Mouse (Mus musculus) limb, embryonic 11.5 days (tissue): ENCODE measurements at regions not wholly inside any gene's neighbourhood (a gene's known extent, or its start where the extent isn't known, plus 50 kb on each side); places are given as distances from the start of the nearest gene placed in this dataset.
A peak's percentile ranks its signal among the peaks of the same experiment; 100 is the strongest.

Experiments
- ATAC-seq: fragments of 200-750 bp; cut with Nextera tagmentation; 2 replicates; pipeline ENCODE4 v1.8.0; 2017; ENCODE audit warnings: low read depth; ENCODE audit not compliant: insufficient number of reproducible peaks, low FRiP score, low TSS enrichment
- DNase-seq: peaks from one replicate; pipeline ENCODE4 v3.0.0-alpha.2; 2015; ENCODE audit warnings: low spot score
- H3K27ac ChIP-seq: fragments of 300-500 bp; sonication (generic); replicated peaks from 2 replicates; pipeline ENCODE4 v1.5.1; 2014; ENCODE audit warnings: low read depth, mild to moderate bottlenecking, low read length
- H3K27me3 ChIP-seq: fragments of 300-500 bp; sonication (generic); 2 replicates; pipeline ENCODE4 v1.6.1; 2014; ENCODE audit warnings: mild to moderate bottlenecking, low read length, mixed read lengths; ENCODE audit not compliant: control insufficient read depth, insufficient read depth
- H3K36me3 ChIP-seq: fragments of 300-500 bp; sonication (generic); 2 replicates; pipeline ENCODE4 v1.6.1; 2014; ENCODE audit warnings: mild to moderate bottlenecking, low read length, moderate library complexity, mixed read lengths; ENCODE audit not compliant: control insufficient read depth, insufficient read depth
- H3K4me1 ChIP-seq: fragments of 300-500 bp; sonication (generic); 2 replicates; pipeline ENCODE4 v1.6.1; 2014; ENCODE audit warnings: low read length, mixed read lengths; ENCODE audit not compliant: control insufficient read depth, insufficient read depth
- H3K4me2 ChIP-seq: fragments of 300-500 bp; sonication (generic); 2 replicates; pipeline ENCODE4 v1.6.1; 2014; ENCODE audit warnings: low read depth, mild to moderate bottlenecking, moderate library complexity; ENCODE audit not compliant: severe bottlenecking
- H3K4me3 ChIP-seq: fragments of 300-500 bp; sonication (generic); 2 replicates; pipeline ENCODE4 v1.5.1; 2014; ENCODE audit warnings: low read depth, low read length
- H3K9ac ChIP-seq: fragments of 300-500 bp; sonication (generic); 2 replicates; pipeline ENCODE4 v1.6.1; 2014; ENCODE audit warnings: mild to moderate bottlenecking, low read length
- H3K9me3 ChIP-seq: fragments of 300-500 bp; sonication (generic); 2 replicates; pipeline ENCODE4 v1.6.1; 2016; ENCODE audit warnings: low read length; ENCODE audit not compliant: control insufficient read depth
- WGBS: fragments of 180-500 bp; shearing (Covaris S2); extraction: QIAGEN DNeasy Blood & Tissue Kit; methylation state at CpG from one replicate; pipeline ENCODE4 v1.1.7; 2014; 5-methylcytosine and 5-hydroxymethylcytosine counted together

DNA sequence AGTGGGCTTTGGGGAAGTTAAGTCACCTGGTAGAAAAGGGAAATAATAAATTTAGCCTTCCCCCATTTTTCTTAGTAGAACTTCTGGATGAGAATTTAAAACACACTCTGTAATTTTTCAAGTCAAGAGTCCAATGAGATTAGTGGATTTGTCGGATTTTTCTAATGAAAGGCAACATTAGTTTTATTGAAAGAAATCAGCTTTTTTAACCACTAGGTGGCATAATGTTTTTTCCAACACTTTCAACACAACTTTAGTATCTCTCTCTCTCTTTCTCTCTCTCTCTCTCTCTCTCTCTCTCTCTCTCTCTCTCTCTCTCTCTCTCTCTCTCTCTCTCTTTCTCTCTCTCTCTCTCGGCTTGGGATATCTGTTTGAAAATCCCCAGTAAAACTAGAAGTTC is 173.7 kb downstream of the Fbxo8 start:
- H3K4me3 ChIP-seq: no peak overlapping the region
- H3K9me3 ChIP-seq: no peaks in the 10 kb centered on the region
- WGBS: 80% methylated on average over 2 of the region's 2 CpGs
- H3K4me2 ChIP-seq: no peak overlapping the region
- H3K4me1 ChIP-seq: no peaks in the 10 kb centered on the region
- no peaks in the 10 kb centered on the region for H3K27me3 ChIP-seq
- DNase-seq (no peak), ATAC-seq (no peak)
- no peak overlapping the region for H3K9ac ChIP-seq
- H3K27ac ChIP-seq: no peak overlapping the region
- no peaks in the 10 kb centered on the region for H3K36me3 ChIP-seq

DNA sequence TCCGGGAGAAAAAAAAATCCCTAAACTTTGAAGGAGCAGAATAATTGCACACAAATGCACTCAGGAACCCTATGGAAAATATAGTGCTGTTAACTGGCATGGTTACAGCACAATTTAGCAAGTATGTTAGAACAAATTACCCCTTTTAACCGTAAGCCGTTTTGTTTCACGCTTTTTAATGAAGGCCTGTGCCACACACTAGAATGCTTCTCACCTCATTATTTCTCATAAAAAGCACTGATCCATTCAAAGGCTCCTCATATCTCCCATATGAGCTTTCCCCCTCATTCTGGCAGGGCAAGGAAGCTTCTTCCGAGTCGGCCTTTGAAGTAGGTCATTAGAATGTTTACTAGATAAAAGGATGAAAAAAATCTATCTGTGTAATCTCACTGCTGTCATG is 182.4 kb downstream of the Fbxo8 start:
- no peak overlapping the region for H3K9ac ChIP-seq
- no peaks in the 10 kb centered on the region for H3K36me3 ChIP-seq
- H3K9me3 ChIP-seq: no peaks in the 10 kb centered on the region
- H3K27ac ChIP-seq: 0 out of 2 replicates have a peak overlapping the region, but pooled peaks have one; percentile 21
- H3K4me3 ChIP-seq: no peak overlapping the region
- DNase-seq (no peak), ATAC-seq (no peak)
- H3K4me2 ChIP-seq: no peak overlapping the region
- H3K4me1 ChIP-seq: peaks cover 6% of the 10 kb centered on the region; the same call in 1 of the 2 replicates
- H3K27me3 ChIP-seq: no peaks in the 10 kb centered on the region
- WGBS: 17% methylated on average over 6 of the region's 6 CpGs

DNA sequence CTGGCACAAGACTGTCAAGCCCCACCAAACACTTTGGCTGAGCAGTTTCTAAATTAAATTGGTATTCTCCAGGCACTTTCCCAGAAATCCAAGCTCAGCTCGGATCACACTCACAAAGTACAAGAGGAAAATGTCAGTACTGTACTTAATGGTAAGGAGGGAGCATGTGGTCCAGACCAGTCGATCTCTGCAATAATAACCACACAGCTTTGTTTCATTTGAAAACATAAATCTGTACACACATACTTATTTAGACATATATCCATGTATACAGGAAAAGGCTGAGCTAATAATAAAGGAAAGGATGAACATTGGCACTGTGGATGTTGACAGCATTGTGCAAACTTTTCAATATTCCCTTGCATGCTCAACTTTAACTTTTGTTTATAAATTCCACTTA is 184.1 kb downstream of the Fbxo8 start:
- H3K9me3 ChIP-seq: no peaks in the 10 kb centered on the region
- no peak overlapping the region for H3K4me2 ChIP-seq
- peaks cover 6% of the 10 kb centered on the region; the same call in 1 of the 2 replicates for H3K4me1 ChIP-seq
- no peaks in the 10 kb centered on the region for H3K27me3 ChIP-seq
- H3K4me3 ChIP-seq: no peak overlapping the region
- no peaks in the 10 kb centered on the region for H3K36me3 ChIP-seq
- 47% methylated on average over 2 of the region's 2 CpGs for whole genome bisulfite sequencing
- no peak overlapping the region for H3K27ac ChIP-seq
- 0 out of 2 replicates have a peak, but pooled peaks have one; percentile 60 for ATAC-seq
- no peak overlapping the region for H3K9ac ChIP-seq
- no peak for DNase-seq

DNA sequence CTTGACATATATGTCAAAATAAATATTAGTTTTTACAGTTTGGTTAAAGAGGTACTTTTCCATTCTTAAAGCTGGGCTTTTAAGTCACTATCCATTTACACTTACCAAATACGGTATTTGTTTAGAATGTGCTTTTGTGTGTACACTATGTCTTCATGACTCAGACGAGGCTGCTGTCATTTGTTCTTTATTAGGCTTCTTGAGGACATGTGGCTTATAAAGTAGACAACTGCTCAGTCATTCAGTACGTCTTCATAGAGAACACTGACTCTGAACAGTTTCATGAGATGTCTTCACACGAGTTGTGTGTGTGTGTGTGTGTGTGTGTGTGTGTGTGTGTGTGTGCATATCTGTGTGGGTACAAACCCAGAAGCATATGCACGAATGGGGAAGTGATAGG is 216.1 kb downstream of the Fbxo8 start:
- Histone ChIP-seq H3K9me3 (no peaks in the 10 kb centered on the region), H3K9ac (no peak overlapping the region), H3K27me3 (no peaks in the 10 kb centered on the region), H3K4me1 (no peaks in the 10 kb centered on the region), H3K27ac (no peak overlapping the region), H3K36me3 (no peaks in the 10 kb centered on the region), H3K4me3 (no peak overlapping the region), H3K4me2 (no peak overlapping the region)
- DNase-seq (no peak), ATAC-seq (no peak)
- 71% methylated on average over 5 of the region's 5 CpGs for WGBS

DNA sequence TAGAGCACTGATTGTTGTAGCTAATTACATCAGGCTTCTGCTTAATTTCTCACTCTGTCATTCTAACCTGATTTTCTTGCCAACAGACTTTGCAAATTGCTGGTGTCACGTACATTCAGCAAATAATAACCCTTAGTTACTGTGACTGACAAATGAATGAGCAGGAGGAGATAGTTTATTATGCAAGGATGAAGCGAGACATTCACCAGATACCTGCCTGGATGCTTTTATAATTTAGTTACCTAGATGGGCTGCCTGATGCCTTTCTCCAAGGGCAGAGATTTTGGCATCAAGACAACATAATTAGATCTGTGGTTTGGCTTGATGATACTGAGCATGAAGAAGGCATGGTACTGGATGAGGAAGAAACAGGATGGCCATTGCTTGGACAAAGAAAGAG is 233.6 kb downstream of the Fbxo8 start:
- Histone ChIP-seq H3K9ac (no peak overlapping the region), H3K4me3 (no peak overlapping the region), H3K9me3 (no peaks in the 10 kb centered on the region), H3K27me3 (no peaks in the 10 kb centered on the region), H3K4me1 (no peaks in the 10 kb centered on the region), H3K36me3 (no peaks in the 10 kb centered on the region), H3K27ac (no peak overlapping the region), H3K4me2 (no peak overlapping the region)
- ATAC-seq (no peak), DNase-seq (no peak)
- 57% methylated on average over 2 of the region's 2 CpGs for WGBS

DNA sequence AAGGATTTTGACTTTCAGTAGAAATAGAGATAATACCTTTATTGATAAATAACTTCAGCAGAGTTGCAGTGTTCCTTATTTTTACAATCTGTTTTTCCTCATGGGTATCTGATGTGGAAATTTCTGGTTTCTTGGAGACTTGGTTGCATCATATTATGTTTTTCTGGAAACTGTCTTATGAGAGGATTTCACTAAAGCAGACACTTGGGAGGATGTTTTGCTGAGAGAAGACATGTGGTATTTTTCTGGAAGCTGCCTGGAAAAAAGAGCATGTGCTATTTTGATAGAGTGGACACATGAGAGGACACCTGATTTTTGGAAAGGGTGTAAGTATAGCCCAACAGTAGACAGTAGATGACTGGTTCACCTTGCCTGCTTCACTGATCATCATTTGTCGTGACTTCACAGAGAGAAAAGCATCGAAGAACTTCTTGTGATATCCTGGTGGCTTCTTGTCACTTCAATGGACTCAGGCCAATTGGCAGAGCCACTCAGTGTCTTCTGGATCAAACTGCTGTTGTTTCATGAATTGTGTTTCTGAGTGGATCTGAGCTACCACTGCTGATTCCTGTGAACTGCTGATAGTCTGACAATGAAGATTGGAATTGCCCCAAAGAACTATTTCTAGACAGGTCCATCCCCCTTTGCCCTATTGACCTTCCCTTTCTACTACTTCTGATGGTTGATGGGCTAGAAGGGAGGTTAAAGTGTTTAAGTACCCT is 238.8 kb downstream of the Fbxo8 start:
- Histone ChIP-seq H3K9ac (no peak overlapping the region), H3K9me3 (no peaks in the 10 kb centered on the region), H3K4me2 (no peak overlapping the region), H3K4me3 (no peak overlapping the region), H3K27me3 (no peaks in the 10 kb centered on the region), H3K27ac (no peak overlapping the region), H3K4me1 (no peaks in the 10 kb centered on the region), H3K36me3 (no peaks in the 10 kb centered on the region)
- ATAC-seq (no peak), DNase-seq (no peak)
- 95% methylated on average over 2 of the region's 2 CpGs for WGBS

GRCm38 (mm10) chr8:56832651-56833050 is 281.8 kb downstream of the Fbxo8 start:
- Histone ChIP-seq H3K4me1 (peaks cover 4% of the 10 kb centered on the region; the same call in 1 of the 2 replicates), H3K27ac (no peak overlapping the region), H3K4me2 (no peak overlapping the region), H3K9ac (no peak overlapping the region), H3K4me3 (no peak overlapping the region), H3K9me3 (no peaks in the 10 kb centered on the region), H3K36me3 (no peaks in the 10 kb centered on the region), H3K27me3 (no peaks in the 10 kb centered on the region)
- peak; percentile 74 for DNase-seq
- peak; percentile 75; the same call in 1 of the 2 replicates for ATAC-seq
- WGBS: 24% methylated on average over 5 of the region's 5 CpGs

DNA sequence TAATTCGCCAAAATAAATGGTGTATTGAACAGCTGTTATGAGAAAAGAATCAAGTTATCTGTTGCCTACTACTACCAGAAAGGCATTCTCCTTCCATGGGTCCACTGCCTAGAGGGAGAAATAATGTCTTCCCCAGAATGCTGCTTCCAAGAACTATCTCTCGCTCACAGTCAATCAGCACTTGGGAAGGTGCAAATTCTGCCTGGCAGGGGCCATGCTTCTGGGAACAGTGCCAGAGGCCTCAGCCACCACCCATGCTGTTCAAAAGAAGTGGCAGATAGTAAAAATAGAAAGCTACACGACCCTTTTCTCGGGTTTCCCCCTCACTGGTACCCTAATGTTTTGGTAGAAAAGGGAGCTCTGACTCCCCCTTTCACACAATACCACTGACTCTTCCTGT is 282.2 kb downstream of the Fbxo8 start:
- WGBS: 26% methylated on average over 4 of the region's 4 CpGs
- Histone ChIP-seq H3K36me3 (no peaks in the 10 kb centered on the region), H3K27ac (peak overlapping the region; percentile 33; the same call in 1 of the 2 replicates), H3K4me1 (peaks cover 4% of the 10 kb centered on the region; the same call in 1 of the 2 replicates), H3K9ac (no peak overlapping the region), H3K27me3 (no peaks in the 10 kb centered on the region), H3K9me3 (no peaks in the 10 kb centered on the region), H3K4me3 (no peak overlapping the region), H3K4me2 (no peak overlapping the region)
- DNase-seq (peak; percentile 31), ATAC-seq (0 out of 2 replicates have a peak, but pooled peaks have one; percentile 51)

GRCm38 (mm10) chr8:56883449-56883848 is 332.6 kb downstream of the Fbxo8 start:
- Histone ChIP-seq H3K9ac (no peak overlapping the region), H3K36me3 (no peaks in the 10 kb centered on the region), H3K27me3 (no peaks in the 10 kb centered on the region), H3K27ac (no peak overlapping the region), H3K4me1 (no peaks in the 10 kb centered on the region), H3K9me3 (no peaks in the 10 kb centered on the region), H3K4me2 (no peak overlapping the region), H3K4me3 (no peak overlapping the region)
- DNase-seq (no peak), ATAC-seq (no peak)
- 17% methylated on average over 8 of the region's 8 CpGs for WGBS
